Mouse (Mus musculus) cerebellum, adult 2 months (tissue): ENCODE measurements around the gene Haspin.

Source experiments
- CTCF ChIP-seq: fragments of 200-500 bp; IDR thresholded peaks from 2 replicates; pipeline ENCODE4 v1.5.1; 2011; ENCODE audit warnings: low read depth, mild to moderate bottlenecking, control low read depth, low read length, moderate library complexity, borderline replicate concordance; ENCODE audit not compliant: insufficient read depth
- POLR2A ChIP-seq: fragments of 200-500 bp; IDR thresholded peaks from 2 replicates; pipeline ENCODE4 v1.6.1; 2011; ENCODE audit warnings: low read length, control low read depth, borderline replicate concordance; ENCODE audit not compliant: insufficient read depth

DNA sequence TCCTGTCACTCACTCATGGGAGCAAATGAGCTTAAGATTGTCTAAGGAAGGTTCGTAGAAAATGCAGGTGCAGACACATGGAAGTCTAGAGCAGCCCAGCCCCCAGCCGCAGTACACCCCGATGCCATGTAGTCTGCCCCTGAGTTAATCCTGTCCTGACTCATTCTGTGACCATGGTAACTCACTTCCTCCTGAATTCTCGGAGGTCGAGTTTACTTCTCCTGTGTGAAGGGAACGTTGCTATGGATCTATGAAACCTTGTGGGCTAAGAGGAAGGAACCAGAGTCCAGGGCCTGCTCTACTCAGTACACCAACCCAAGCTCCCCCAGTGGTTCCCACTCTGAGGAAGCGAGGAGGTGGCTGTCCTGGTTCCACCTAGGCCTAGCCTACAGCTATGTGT is 45.2 kb downstream of the Haspin start:
- TF ChIP-seq CTCF (no peak), POLR2A (no peak)
